Mouse (Mus musculus) liver, embryonic 14.5 days (tissue): Measurements from ENCODE around the gene Nfya. TPM values are rescaled to one million over a fixed set of nuclear protein-coding genes. Genes with fewer than 3 reads are reported as not detected.
A peak's percentile ranks its signal among the peaks of the same experiment; 100 is the strongest.

Experiments
- ATAC-seq: fragments of 200-750 bp; cut with Nextera tagmentation; 2 replicates; pipeline ENCODE4 v1.8.0; 2017; ENCODE audit warnings: moderate number of reproducible peaks, mild to moderate bottlenecking, moderate library complexity; ENCODE audit not compliant: insufficient read depth
- DNase-seq, 3 experiments: peaks; one replicate each; pipeline ENCODE4 v3.0.0-alpha.2; 2012 to 2013; ENCODE audit warnings: low read depth in 3 of 3, low spot score in 3 of 3
- H3K27ac ChIP-seq: fragments of 300-500 bp; sonication (generic); 2 replicates; pipeline ENCODE4 v1.5.1; 2014; ENCODE audit warnings: moderate library complexity, mild to moderate bottlenecking, control low read depth, inconsistent platforms
- H3K27me3 ChIP-seq: fragments of 300-500 bp; sonication (generic); 2 replicates; pipeline ENCODE4 v1.6.1; 2014; ENCODE audit warnings: mild to moderate bottlenecking, low read length, moderate library complexity; ENCODE audit not compliant: control insufficient read depth, insufficient read depth
- H3K36me3 ChIP-seq: fragments of 300-500 bp; sonication (generic); replicated peaks from 2 replicates; pipeline ENCODE4 v1.6.1; 2014; ENCODE audit warnings: low read depth; ENCODE audit not compliant: control insufficient read depth, insufficient read depth
- H3K4me1 ChIP-seq, 2 experiments: fragments of 200-500 bp in 1 of 2; fragments of 300-500 bp in 1 of 2; sonication (generic) in 1 of 2; replicated peaks; 2 replicates each; pipeline ENCODE4 v1.6.1; 2012 to 2014; ENCODE audit warnings: antibody characterized with exemption in 1 of 2, inconsistent platforms in 1 of 2, low read length in 1 of 2; ENCODE audit not compliant: control insufficient read depth in 2 of 2, insufficient read depth in 2 of 2
- H3K4me2 ChIP-seq: fragments of 300-500 bp; sonication (generic); 2 replicates; pipeline ENCODE4 v1.6.1; 2014; ENCODE audit warnings: low read depth, mild to moderate bottlenecking, control low read depth, moderate library complexity
- H3K4me3 ChIP-seq, 2 experiments: fragments of 200-500 bp in 1 of 2; fragments of 300-500 bp in 1 of 2; sonication (generic) in 1 of 2; 2 replicates each; pipeline ENCODE4 v1.5.1; 2012 to 2014; ENCODE audit warnings: low read depth in 2 of 2, low read length in 2 of 2, mild to moderate bottlenecking in 2 of 2, control low read depth in 1 of 2, inconsistent platforms in 1 of 2, moderate library complexity in 1 of 2; ENCODE audit not compliant: insufficient read depth in 1 of 2
- H3K9ac ChIP-seq: fragments of 300-500 bp; sonication (generic); replicated peaks from 2 replicates; pipeline ENCODE4 v1.6.1; 2014; ENCODE audit warnings: mild to moderate bottlenecking, control low read depth, moderate library complexity
- H3K9me3 ChIP-seq: fragments of 300-500 bp; sonication (generic); 2 replicates; pipeline ENCODE4 v1.6.1; 2016; ENCODE audit warnings: low read length, mixed read lengths; ENCODE audit not compliant: control insufficient read depth
- CTCF ChIP-seq: IDR thresholded peaks from 2 replicates; pipeline ENCODE4 v1.5.1; 2016; ENCODE audit warnings: antibody characterized with exemption, low read depth, control low read depth
- EP300 ChIP-seq: IDR thresholded peaks from 2 replicates; pipeline ENCODE4 v1.6.1; 2016; ENCODE audit warnings: antibody characterized with exemption, low read depth
- WGBS: fragments of 180-500 bp; shearing (Covaris S2); extraction: QIAGEN DNeasy Blood & Tissue Kit; methylation state at CpG from one replicate; pipeline ENCODE4 v1.1.7; 2014; ENCODE audit not compliant: insufficient replicate concordance; 5-methylcytosine and 5-hydroxymethylcytosine counted together
- polyA plus RNA-seq, 2 experiments: library from polyadenylated mRNA; depleted of rRNA in 1 of 2; stranded (reverse) in 1 of 2; unstranded in 1 of 2; fragments of >200 nt; fragmentation: Nextera tagmentation in 1 of 2; extraction: Ambion mirVana in 1 of 2; gene quantifications; 2 replicates each; pipeline versions ENCODE4 v1.2.1 to v1.2.3; 2012 to 2014

The Nfya gene
- polyA plus RNA-seq, 2 experiments: 6.9 to 32.7 TPM

GRCm38 (mm10) chr17:48447675-48448074 lies 38.0 kb upstream of the Nfya start:
- peak; percentile 36; the same call in 1 of the 2 replicates for ATAC-seq
- H3K27ac ChIP-seq: peak overlapping the region; percentile 97
- peak overlapping the region; percentile 91 for H3K4me2 ChIP-seq
- TF ChIP-seq CTCF (no peak), EP300 (peak; percentile 64)
- H3K9me3 ChIP-seq: no peaks in the 10 kb centered on the region
- peak in 1 of 3 experiments; percentile 68 for DNase-seq
- H3K4me3 ChIP-seq: peak overlapping the region; percentile 68 to 70
- peaks cover 47 to 52% of the 10 kb centered on the region in 2 experiments for H3K4me1 ChIP-seq
- 49% methylated on average over 8 of the region's 8 CpGs for WGBS
- peak overlapping the region; percentile 80 for H3K9ac ChIP-seq
- H3K36me3 ChIP-seq: peaks cover 21% of the 10 kb centered on the region
- no peaks in the 10 kb centered on the region for H3K27me3 ChIP-seq

GRCm38 (mm10) chr17:48443542-48444145 lies 33.9 kb upstream of the Nfya start:
- WGBS: 76% methylated on average over 16 of the region's 16 CpGs
- no peaks in the 10 kb centered on the region for H3K9me3 ChIP-seq
- H3K9ac ChIP-seq: no peak overlapping the region
- DNase-seq (no peak), ATAC-seq (no peak)
- no peak overlapping the region for H3K4me2 ChIP-seq
- TF ChIP-seq CTCF (no peak), EP300 (no peak)
- H3K36me3 ChIP-seq: peaks cover 10% of the 10 kb centered on the region
- peaks cover 20 to 22% of the 10 kb centered on the region in 2 experiments for H3K4me1 ChIP-seq
- no peak overlapping the region for H3K27ac ChIP-seq
- no peaks in the 10 kb centered on the region for H3K27me3 ChIP-seq
- no peak overlapping the region for H3K4me3 ChIP-seq

GRCm38 (mm10) chr17:48442745-48443457 lies 33.2 kb upstream of the Nfya start:
- no peaks in the 10 kb centered on the region for H3K27me3 ChIP-seq
- H3K4me1 ChIP-seq: peaks cover 13 to 16% of the 10 kb centered on the region in 2 experiments
- TF ChIP-seq CTCF (peak; percentile 25), EP300 (no peak)
- peaks cover 4% of the 10 kb centered on the region; the same call in 1 of the 2 replicates for H3K36me3 ChIP-seq
- DNase-seq (no peak), ATAC-seq (no peak)
- WGBS: 70% methylated on average over 7 of the region's 7 CpGs
- no peak overlapping the region for H3K4me3 ChIP-seq
- no peak overlapping the region for H3K27ac ChIP-seq
- no peaks in the 10 kb centered on the region for H3K9me3 ChIP-seq
- no peak overlapping the region for H3K4me2 ChIP-seq
- H3K9ac ChIP-seq: no peak overlapping the region

DNA sequence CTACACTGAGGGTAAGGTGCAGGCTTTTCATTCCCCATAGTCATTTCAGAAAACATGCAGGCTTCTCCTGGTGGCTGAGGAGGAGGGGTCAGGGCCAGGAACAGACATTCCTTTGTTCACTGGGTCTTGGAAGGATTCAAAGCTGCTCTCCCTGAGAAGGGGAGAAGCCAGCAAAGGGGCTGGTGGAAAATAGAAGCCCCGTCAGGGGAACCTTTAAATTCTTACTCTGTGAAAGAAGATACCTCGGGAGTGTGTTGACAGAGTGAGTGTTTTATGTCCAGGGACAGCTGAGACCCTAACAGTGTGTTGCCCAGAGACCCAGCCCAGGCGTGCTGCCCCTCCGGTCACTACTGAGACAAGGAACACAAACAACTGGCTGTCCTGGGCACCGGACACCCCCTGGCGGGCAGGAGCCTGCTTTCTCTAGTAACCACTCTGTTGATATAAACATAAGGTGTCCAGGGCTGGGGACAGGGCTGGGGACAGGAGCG lies 27.8 kb upstream of the Nfya start:
- TF ChIP-seq CTCF: no peak
- no peak for TF ChIP-seq EP300
- H3K4me3 ChIP-seq: no peak overlapping the region
- peaks cover 0 to 5% of the 10 kb centered on the region in 2 experiments; a peak in 3 of 4 replicates for H3K4me1 ChIP-seq
- H3K27me3 ChIP-seq: no peaks in the 10 kb centered on the region
- no peaks in the 10 kb centered on the region for H3K36me3 ChIP-seq
- H3K4me2 ChIP-seq: no peak overlapping the region
- H3K9me3 ChIP-seq: no peaks in the 10 kb centered on the region
- no peak overlapping the region for H3K27ac ChIP-seq
- ATAC-seq (no peak), DNase-seq (no peak)
- WGBS: 60% methylated on average over 7 of the region's 7 CpGs
- no peak overlapping the region for H3K9ac ChIP-seq

DNA sequence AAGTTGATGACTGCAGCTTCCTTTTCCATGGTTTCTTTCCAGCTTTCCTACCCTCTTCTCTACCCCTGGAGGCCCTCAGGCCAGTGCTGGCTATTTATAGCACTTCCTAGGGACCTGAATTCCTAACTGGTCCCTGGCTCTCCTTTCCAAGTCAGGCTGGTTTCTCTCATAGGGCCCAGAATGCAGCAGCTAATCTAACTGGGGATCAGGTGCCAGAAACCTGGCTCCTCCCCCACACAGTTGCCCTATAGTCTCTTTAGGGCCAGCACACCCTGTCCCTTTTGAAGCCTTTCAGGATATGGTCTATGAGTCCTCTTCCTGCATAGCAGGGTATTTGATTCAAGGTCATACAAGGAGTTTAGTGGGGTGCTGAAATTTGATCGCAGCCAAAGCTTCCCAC lies 26.8 kb upstream of the Nfya start:
- Histone ChIP-seq H3K27ac (no peak overlapping the region), H3K36me3 (no peaks in the 10 kb centered on the region), H3K9me3 (no peaks in the 10 kb centered on the region), H3K4me1 (peaks cover 2 to 12% of the 10 kb centered on the region in 2 experiments), H3K4me3 (no peak overlapping the region), H3K4me2 (no peak overlapping the region), H3K27me3 (no peaks in the 10 kb centered on the region), H3K9ac (no peak overlapping the region)
- WGBS: 87% methylated on average over 1 of the region's 1 CpGs
- no peak for DNase-seq
- TF ChIP-seq EP300: no peak
- no peak for TF ChIP-seq CTCF
- ATAC-seq: no peak
